Mouse (Mus musculus) liver, embryonic 16.5 days (tissue): Measurements from ENCODE around the gene Pfn1. TPM values are rescaled to one million over a fixed set of nuclear protein-coding genes. Genes with fewer than 3 reads are reported as not detected.

Experiments
- ATAC-seq: fragments of 200-750 bp; cut with Nextera tagmentation; 2 replicates; pipeline ENCODE4 v1.8.0; 2017; ENCODE audit warnings: low read depth, mild to moderate bottlenecking, moderate number of reproducible peaks, moderate library complexity
- H3K27ac ChIP-seq: fragments of 300-500 bp; sonication (generic); 2 replicates; pipeline ENCODE4 v1.5.1; 2014; ENCODE audit warnings: mild to moderate bottlenecking, low read length
- H3K27me3 ChIP-seq: fragments of 300-500 bp; sonication (generic); 2 replicates; pipeline ENCODE4 v1.6.1; 2014; ENCODE audit warnings: low read depth, low read length, mixed read lengths; ENCODE audit not compliant: control insufficient read depth, insufficient read depth
- H3K36me3 ChIP-seq: fragments of 300-500 bp; sonication (generic); 2 replicates; pipeline ENCODE4 v1.6.1; 2014; ENCODE audit warnings: mild to moderate bottlenecking; ENCODE audit not compliant: control insufficient read depth, insufficient read depth
- H3K4me1 ChIP-seq: fragments of 300-500 bp; sonication (generic); 2 replicates; pipeline ENCODE4 v1.6.1; 2014; ENCODE audit warnings: low read depth, low read length, mixed read lengths; ENCODE audit not compliant: control insufficient read depth
- H3K4me2 ChIP-seq: fragments of 300-500 bp; sonication (generic); 2 replicates; pipeline ENCODE4 v1.6.1; 2014; ENCODE audit warnings: low read depth, low read length, mixed read lengths
- H3K4me3 ChIP-seq: fragments of 300-500 bp; sonication (generic); 2 replicates; pipeline ENCODE4 v1.5.1; 2014; ENCODE audit warnings: low read depth, mild to moderate bottlenecking, low read length
- H3K9ac ChIP-seq: fragments of 300-500 bp; sonication (generic); 2 replicates; pipeline ENCODE4 v1.6.1; 2014; ENCODE audit warnings: low read depth, low read length
- H3K9me3 ChIP-seq: fragments of 300-500 bp; sonication (generic); replicated peaks from 2 replicates; pipeline ENCODE4 v1.6.1; 2016; ENCODE audit warnings: low read length; ENCODE audit not compliant: control insufficient read depth
- WGBS: fragments of 180-500 bp; shearing (Covaris S2); extraction: QIAGEN DNeasy Blood & Tissue Kit; methylation state at CpG from one replicate; pipeline ENCODE4 v1.1.7; 2014; ENCODE audit not compliant: insufficient replicate concordance; 5-methylcytosine and 5-hydroxymethylcytosine counted together
- polyA plus RNA-seq: library from polyadenylated mRNA; unstranded; fragments of >200 nt; fragmentation: Nextera tagmentation; extraction: Ambion mirVana; gene quantifications from 2 replicates; pipeline ENCODE4 v1.2.1, GENCODE M21; 2015

Pfn1 gene
- polyA plus RNA-seq, 1 experiment from 2014 or later, result 965 TPM

DNA sequence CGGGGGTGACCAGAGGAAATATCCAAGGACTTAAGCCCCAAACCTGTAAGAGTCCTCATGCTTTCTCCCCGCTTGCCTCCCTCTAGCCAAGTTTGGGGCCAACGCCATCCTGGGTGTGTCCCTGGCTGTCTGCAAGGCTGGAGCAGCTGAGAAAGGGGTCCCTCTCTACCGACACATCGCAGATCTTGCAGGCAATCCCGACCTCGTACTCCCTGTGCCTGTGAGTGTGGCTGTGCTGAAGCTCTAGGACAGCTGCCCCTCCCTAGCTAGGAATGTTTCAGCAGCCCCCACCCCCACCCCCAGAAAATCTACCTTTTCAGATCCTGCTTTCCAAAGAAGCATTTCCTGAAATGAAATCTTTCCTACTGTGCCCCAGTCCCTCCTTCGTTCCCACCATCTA, 4.5 kb upstream of the Pfn1 start:
- no peak for ATAC-seq
- Histone ChIP-seq H3K27ac (no peak overlapping the region), H3K4me1 (peaks cover 20% of the 10 kb centered on the region), H3K36me3 (peaks cover 14% of the 10 kb centered on the region), H3K4me2 (no peak overlapping the region), H3K9me3 (no peaks in the 10 kb centered on the region), H3K4me3 (no peak overlapping the region), H3K9ac (no peak overlapping the region), H3K27me3 (peaks cover 2% of the 10 kb centered on the region; the same call in 1 of the 2 replicates)
- WGBS, result 62% methylated on average over 8 of the region's 8 CpGs

DNA sequence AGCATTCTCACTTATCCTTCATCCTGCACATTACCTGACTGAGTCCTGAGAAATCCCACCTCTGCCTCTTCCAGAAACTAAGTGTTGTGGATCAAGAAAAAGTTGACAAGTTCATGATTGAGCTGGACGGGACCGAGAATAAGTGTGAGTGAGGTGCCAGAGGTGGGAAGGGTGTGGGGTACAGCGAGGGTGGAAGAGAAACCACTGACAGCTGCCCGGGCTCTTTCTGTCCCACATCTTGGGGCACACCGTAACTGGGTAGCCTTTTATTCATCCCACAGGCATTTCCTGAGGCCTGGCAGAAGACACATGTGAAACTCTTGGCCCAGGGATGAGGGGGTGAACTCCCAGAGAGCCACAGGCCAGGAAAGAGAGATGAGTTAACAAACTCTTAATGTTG, 4.1 kb upstream of the Pfn1 start:
- 75% methylated on average over 5 of the region's 5 CpGs for WGBS
- no peak for ATAC-seq

DNA sequence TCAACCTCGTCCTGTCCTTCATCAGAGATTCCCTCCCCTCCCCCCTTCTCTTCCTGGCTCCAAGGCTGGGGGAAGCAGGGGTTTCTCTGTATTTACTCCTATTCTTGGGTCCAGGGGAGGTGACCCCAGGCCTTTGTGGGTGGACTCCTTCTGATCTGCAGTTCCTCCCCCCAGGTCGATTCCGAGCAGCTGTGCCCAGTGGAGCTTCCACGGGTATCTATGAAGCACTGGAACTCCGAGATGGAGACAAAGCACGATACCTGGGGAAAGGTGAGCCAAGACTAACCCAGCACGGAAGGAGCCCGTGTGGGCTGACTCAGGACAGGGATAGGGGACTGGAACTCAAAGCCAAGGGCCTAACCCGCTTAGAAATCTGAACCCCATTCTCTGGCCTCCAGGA, 3.5 kb upstream of the Pfn1 start:
- H3K4me3 ChIP-seq, result no peak overlapping the region
- 59% methylated on average over 9 of the region's 9 CpGs for WGBS
- no peak overlapping the region for H3K9ac ChIP-seq
- no peak for ATAC-seq
- peaks cover 8% of the 10 kb centered on the region for H3K36me3 ChIP-seq
- no peaks in the 10 kb centered on the region for H3K9me3 ChIP-seq
- H3K4me2 ChIP-seq, result no peak overlapping the region
- peaks cover 2% of the 10 kb centered on the region; the same call in 1 of the 2 replicates for H3K27me3 ChIP-seq
- peaks cover 21% of the 10 kb centered on the region for H3K4me1 ChIP-seq
- no peak overlapping the region for H3K27ac ChIP-seq

More for the DNA sequence above, 4.1 kb upstream of the Pfn1 start:
- Histone ChIP-seq H3K36me3 (peaks cover 10% of the 10 kb centered on the region), H3K4me2 (no peak overlapping the region), H3K4me1 (peaks cover 20% of the 10 kb centered on the region), H3K9me3 (no peaks in the 10 kb centered on the region), H3K9ac (no peak overlapping the region), H3K4me3 (no peak overlapping the region), H3K27me3 (peaks cover 2% of the 10 kb centered on the region; the same call in 1 of the 2 replicates), H3K27ac (no peak overlapping the region)

DNA sequence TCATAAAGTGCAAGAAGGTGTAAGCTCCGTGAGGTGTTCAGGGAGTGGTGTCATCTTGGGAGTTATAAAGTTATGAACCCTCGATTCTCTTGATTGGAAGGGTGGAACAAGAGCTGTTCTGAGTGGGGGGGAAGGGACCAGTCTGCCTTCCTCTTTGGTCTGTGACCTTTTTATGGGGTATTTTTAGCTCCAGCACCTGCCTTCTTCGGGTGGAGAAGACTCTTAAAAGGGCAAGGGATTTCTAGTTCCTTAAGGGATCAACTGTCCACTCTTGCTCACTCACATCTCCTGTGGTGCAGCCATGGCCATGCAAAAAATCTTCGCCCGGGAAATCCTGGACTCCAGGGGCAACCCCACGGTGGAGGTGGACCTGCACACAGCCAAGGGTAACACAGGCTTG, 3.1 kb upstream of the Pfn1 start:
- Histone ChIP-seq H3K27ac (no peak overlapping the region), H3K27me3 (peaks cover 2% of the 10 kb centered on the region; the same call in 1 of the 2 replicates), H3K9ac (no peak overlapping the region), H3K4me3 (no peak overlapping the region), H3K4me2 (no peak overlapping the region), H3K36me3 (peaks cover 5% of the 10 kb centered on the region; the same call in 1 of the 2 replicates), H3K9me3 (no peaks in the 10 kb centered on the region), H3K4me1 (peaks cover 25% of the 10 kb centered on the region)
- WGBS, result 42% methylated on average over 6 of the region's 6 CpGs
- ATAC-seq, result no peak

DNA sequence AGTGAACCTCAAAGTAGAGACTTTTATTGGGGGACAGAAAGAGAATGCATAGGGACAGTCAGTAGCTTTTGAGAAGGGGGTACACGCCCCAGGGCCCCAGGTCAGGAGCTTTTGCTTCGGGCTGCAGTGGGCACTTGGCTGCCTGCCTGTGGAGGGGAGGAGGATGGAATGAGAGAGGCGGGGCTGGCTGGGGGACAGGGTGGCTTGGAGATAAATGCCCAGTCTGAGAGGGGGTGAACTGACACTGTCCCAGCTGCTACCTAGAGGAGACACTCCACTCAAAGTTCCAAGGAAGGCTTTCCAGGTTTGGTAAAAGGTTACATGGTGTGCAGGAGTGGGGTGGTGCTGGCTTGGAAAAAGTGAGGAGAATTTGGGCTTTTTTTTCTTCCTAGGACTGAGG, 2.5 kb upstream of the Pfn1 start, which contains the start of gene Eno3:
TSS of gene Eno3 (plus strand) at position 239 of the 400 bp plus-strand sequence.
- no peak for ATAC-seq
- 17% methylated on average over 3 of the region's 3 CpGs for WGBS
- peaks cover 2% of the 10 kb centered on the region; the same call in 1 of the 2 replicates for H3K27me3 ChIP-seq
- peak within 1 kb of the TSS; percentile 99 for H3K27ac ChIP-seq
- H3K9me3 ChIP-seq, result no peaks in the 10 kb centered on the region
- peak within 1 kb of the TSS; percentile 99 for H3K4me3 ChIP-seq
- peaks cover 31% of the 10 kb centered on the region for H3K4me1 ChIP-seq
- peaks cover 7% of the 10 kb centered on the region for H3K36me3 ChIP-seq
- peak within 1 kb of the TSS; percentile 92 for H3K4me2 ChIP-seq
- H3K9ac ChIP-seq, result peak within 1 kb of the TSS; percentile 100

DNA sequence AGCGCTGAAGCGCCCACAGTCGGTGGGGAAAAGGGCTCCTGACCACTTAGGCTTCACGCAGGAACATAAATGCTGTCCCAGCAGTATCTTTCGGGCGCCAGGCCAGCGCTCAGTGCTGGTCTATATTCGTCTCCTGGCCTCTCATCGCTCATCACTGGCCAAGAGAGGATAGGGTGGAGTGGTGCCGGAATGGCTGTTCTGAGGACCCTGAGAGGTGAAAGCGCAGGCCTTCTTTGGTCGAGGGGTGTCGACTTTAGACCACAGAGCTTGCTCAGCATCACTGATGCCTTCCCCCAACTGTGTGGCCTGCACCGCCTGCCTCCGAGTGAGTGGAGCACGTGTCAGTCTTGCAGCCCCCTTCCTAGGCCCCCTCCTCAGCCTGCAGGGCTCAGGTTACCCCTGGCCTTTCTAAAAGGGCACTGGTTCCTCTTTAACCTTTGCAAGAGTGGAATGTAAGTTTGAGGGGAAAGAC, 2.0 kb upstream of the Pfn1 start:
- WGBS, result 25% methylated on average over 16 of the region's 16 CpGs
- Histone ChIP-seq H3K27me3 (peaks cover 2% of the 10 kb centered on the region; the same call in 1 of the 2 replicates), H3K9ac (peak overlapping the region; percentile 100; the same call in 1 of the 2 replicates), H3K36me3 (peaks cover 12% of the 10 kb centered on the region), H3K4me2 (peak overlapping the region; percentile 92), H3K4me1 (peaks cover 36% of the 10 kb centered on the region), H3K4me3 (peak overlapping the region; percentile 99), H3K27ac (peak overlapping the region; percentile 2; the same call in 1 of the 2 replicates), H3K9me3 (no peaks in the 10 kb centered on the region)
- ATAC-seq, result no peak

DNA sequence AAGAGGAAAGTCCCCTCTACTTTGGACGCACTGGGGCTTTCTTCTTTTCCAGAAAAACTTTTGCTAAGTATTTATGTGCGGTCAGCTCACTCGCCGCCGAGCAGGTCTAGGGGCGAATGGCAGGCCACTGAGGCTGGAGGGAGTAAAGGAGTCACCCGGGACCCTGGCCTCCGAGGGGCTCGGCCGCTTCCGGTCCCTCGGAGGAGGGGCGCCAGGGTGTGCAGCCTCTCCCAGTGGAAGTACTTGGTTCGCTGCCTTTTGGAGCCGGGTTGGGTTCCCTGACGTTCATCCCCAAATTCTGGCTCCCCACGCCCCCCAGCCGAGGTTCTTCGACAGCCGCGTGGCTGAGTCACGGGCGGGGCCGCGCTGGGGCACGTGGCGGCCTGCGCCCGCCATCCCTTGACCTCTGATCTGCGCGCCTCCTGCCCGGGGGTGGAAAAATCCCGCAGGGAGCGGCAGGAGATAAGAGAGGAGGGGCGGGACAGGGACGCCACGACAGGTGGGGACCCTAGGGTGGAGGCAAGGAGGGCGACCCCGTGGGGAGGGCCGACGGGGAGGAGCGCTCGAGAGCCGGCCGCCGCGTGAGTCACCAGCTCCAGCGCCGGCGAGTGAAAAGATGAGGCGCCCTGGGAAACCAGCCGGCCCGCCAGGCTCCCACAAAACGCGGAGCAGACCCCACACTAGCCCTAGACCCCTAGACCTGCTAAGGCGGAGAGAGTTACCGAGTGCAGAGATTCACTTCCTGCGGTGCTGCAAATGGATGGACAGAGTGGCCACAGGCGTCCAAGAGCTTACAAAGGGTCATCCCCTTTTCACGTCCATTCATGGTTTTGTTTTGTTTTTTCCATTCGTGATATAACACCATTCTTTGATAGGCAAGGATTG, 1.4 kb upstream of the Pfn1 start:
- no peak for ATAC-seq
- Histone ChIP-seq H3K36me3 (peaks cover 19% of the 10 kb centered on the region), H3K4me1 (peaks cover 43% of the 10 kb centered on the region), H3K27me3 (peaks cover 2% of the 10 kb centered on the region; the same call in 1 of the 2 replicates), H3K4me2 (peak overlapping the region; percentile 92), H3K27ac (peak overlapping the region; percentile 99), H3K9ac (peak overlapping the region; percentile 100), H3K9me3 (no peaks in the 10 kb centered on the region), H3K4me3 (peak overlapping the region; percentile 99)
- WGBS, result under 1% methylated on average over 61 of the region's 61 CpGs

DNA sequence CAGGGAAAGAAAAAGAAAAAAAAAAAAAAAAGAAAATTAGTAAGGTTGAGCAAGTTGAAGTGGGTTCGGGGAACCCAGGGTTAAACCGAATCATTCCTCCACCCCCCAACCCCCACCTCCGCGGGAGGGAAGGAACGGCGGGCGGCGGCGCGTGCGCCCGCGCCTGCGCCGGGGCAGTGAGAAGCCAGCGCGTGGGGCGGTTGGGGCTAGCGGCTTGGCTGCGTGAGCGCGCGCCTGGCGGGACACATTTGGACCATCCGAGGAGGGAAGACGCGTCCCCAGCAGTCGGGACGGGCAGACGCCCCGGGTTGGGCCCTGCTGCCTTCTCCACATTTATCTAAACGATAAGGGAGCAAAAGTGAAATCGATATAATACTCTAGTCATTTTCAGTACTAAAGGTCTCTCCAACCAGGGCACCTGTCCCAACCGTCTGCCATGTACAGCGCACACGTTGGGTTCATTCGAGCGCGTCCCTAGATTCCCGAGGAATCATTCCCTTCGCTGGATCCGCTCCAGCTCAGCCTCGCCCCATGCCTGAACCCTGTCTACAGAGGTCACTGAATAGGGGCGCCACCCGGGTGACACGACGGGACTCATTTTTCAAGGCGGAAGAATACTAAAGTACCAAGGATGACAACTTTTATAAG, 603 bp upstream of the Pfn1 start:
- Histone ChIP-seq H3K27me3 (peaks cover 2% of the 10 kb centered on the region; the same call in 1 of the 2 replicates), H3K27ac (peak overlapping the region; percentile 99), H3K4me1 (peaks cover 49% of the 10 kb centered on the region), H3K9ac (peak overlapping the region; percentile 100), H3K36me3 (peaks cover 26% of the 10 kb centered on the region), H3K4me2 (peak overlapping the region; percentile 92), H3K9me3 (no peaks in the 10 kb centered on the region), H3K4me3 (peak overlapping the region; percentile 99)
- peak; percentile 59 for ATAC-seq
- under 1% methylated on average over 48 of the region's 48 CpGs for WGBS
